Mouse (Mus musculus) stomach, embryonic 16.5 days (tissue): ENCODE results near the gene Nbl1. TPM values are rescaled to one million over a fixed set of nuclear protein-coding genes. Genes with fewer than 3 reads are reported as not detected.

ENCODE experiments used
- ATAC-seq: fragments of 200-750 bp; cut with Nextera tagmentation; 2 replicates; pipeline ENCODE4 v1.8.0; 2017; ENCODE audit warnings: moderate number of reproducible peaks, moderate TSS enrichment; ENCODE audit not compliant: insufficient read depth, low FRiP score
- H3K27ac ChIP-seq: fragments of 300-500 bp; sonication (generic); 2 replicates; pipeline ENCODE4 v1.5.1; 2014; ENCODE audit warnings: low read length
- H3K27me3 ChIP-seq: fragments of 300-500 bp; sonication (generic); 2 replicates; pipeline ENCODE4 v1.6.1; 2014; ENCODE audit warnings: low read length, control low read depth, mixed read lengths; ENCODE audit not compliant: control insufficient read depth, insufficient read depth
- H3K36me3 ChIP-seq: fragments of 300-500 bp; sonication (generic); 2 replicates; pipeline ENCODE4 v1.6.1; 2014; ENCODE audit warnings: low read length; ENCODE audit not compliant: control insufficient read depth, insufficient read depth
- H3K4me1 ChIP-seq: fragments of 300-500 bp; sonication (generic); 2 replicates; pipeline ENCODE4 v1.6.1; 2014; ENCODE audit warnings: low read length, control low read depth, mixed read lengths; ENCODE audit not compliant: control insufficient read depth, insufficient read depth
- H3K4me2 ChIP-seq: fragments of 300-500 bp; sonication (generic); 2 replicates; pipeline ENCODE4 v1.6.1; 2014; ENCODE audit warnings: low read depth, low read length, mixed read lengths
- H3K4me3 ChIP-seq: fragments of 300-500 bp; sonication (generic); replicated peaks from 2 replicates; pipeline ENCODE4 v1.5.1; 2014; ENCODE audit warnings: mild to moderate bottlenecking, low read length
- H3K9ac ChIP-seq: fragments of 300-500 bp; sonication (generic); 2 replicates; pipeline ENCODE4 v1.6.1; 2014; ENCODE audit warnings: low read length
- H3K9me3 ChIP-seq: fragments of 300-500 bp; sonication (generic); replicated peaks from 2 replicates; pipeline ENCODE4 v1.6.1; 2016; ENCODE audit warnings: low read length, control low read depth; ENCODE audit not compliant: control insufficient read depth
- WGBS: fragments of 180-500 bp; shearing (Covaris S2); extraction: QIAGEN DNeasy Blood & Tissue Kit; methylation state at CpG from one replicate; pipeline ENCODE4 v1.1.7; 2014; 5-methylcytosine and 5-hydroxymethylcytosine counted together
- polyA plus RNA-seq: library from polyadenylated mRNA; unstranded; fragments of >200 nt; fragmentation: Nextera tagmentation; extraction: Ambion mirVana; gene quantifications from 2 replicates; pipeline ENCODE4 v1.2.1, GENCODE M21; 2015

The Nbl1 gene
- polyA plus RNA-seq, 1 experiment from 2014 or later: 48.8 TPM

- H3K9me3 ChIP-seq: peaks cover 4% of the 10 kb centered on the region
- no peak for ATAC-seq
- 0 out of 2 replicates have a peak, but pooled peaks cover 4% of the 10 kb centered on the region for H3K36me3 ChIP-seq
- H3K4me3 ChIP-seq: no peak overlapping the region
- no peak overlapping the region for H3K4me2 ChIP-seq
- H3K27ac ChIP-seq: no peak overlapping the region
- WGBS: 76% methylated on average over 8 of the region's 8 CpGs
- H3K4me1 ChIP-seq: peaks cover 11% of the 10 kb centered on the region
- no peak overlapping the region for H3K9ac ChIP-seq
- H3K27me3 ChIP-seq: no peaks in the 10 kb centered on the region
Measured at GRCm38 (mm10) chr4:139034010-139034367, 58.8 kb downstream of the Nbl1 start.

GRCm38 (mm10) chr4:139033263-139034009, 59.4 kb downstream of the Nbl1 start:
- ATAC-seq: no peak
- 79% methylated on average over 11 of the region's 11 CpGs for WGBS

GRCm38 (mm10) chr4:139032521-139032920, 60.3 kb downstream of the Nbl1 start:
- ATAC-seq: no peak
- 77% methylated on average over 12 of the region's 12 CpGs for WGBS
- H3K4me1 ChIP-seq: peaks cover 1% of the 10 kb centered on the region

More at GRCm38 (mm10) chr4:139033263-139034009, 59.4 kb downstream of the Nbl1 start:
- Histone ChIP-seq H3K4me2 (no peak overlapping the region), H3K4me1 (peaks cover 8% of the 10 kb centered on the region), H3K9me3 (peaks cover 4% of the 10 kb centered on the region), H3K27ac (no peak overlapping the region), H3K27me3 (no peaks in the 10 kb centered on the region), H3K36me3 (0 out of 2 replicates have a peak, but pooled peaks cover 4% of the 10 kb centered on the region), H3K4me3 (no peak overlapping the region), H3K9ac (no peak overlapping the region)

More at GRCm38 (mm10) chr4:139032521-139032920, 60.3 kb downstream of the Nbl1 start:
- H3K9me3 ChIP-seq: peaks cover 4% of the 10 kb centered on the region
- no peak overlapping the region for H3K4me3 ChIP-seq
- 0 out of 2 replicates have a peak, but pooled peaks cover 4% of the 10 kb centered on the region for H3K36me3 ChIP-seq
- no peaks in the 10 kb centered on the region for H3K27me3 ChIP-seq
- H3K4me2 ChIP-seq: no peak overlapping the region
- H3K27ac ChIP-seq: no peak overlapping the region
- no peak overlapping the region for H3K9ac ChIP-seq

Other genes starting within 250 kb of the Nbl1 start
- gene Pla2g5, start 229.5 kb downstream of the Nbl1 start, polyA plus RNA-seq: 0.37 and 0.45 TPM in 2 replicates
- not detected in 2 replicates for gene Gm13030, start 219.0 kb downstream of the Nbl1 start, polyA plus RNA-seq
- not detected in 2 replicates for gene Pla2g2e, start 215.1 kb downstream of the Nbl1 start, polyA plus RNA-seq
- 3.5 and 3.7 TPM in 2 replicates for gene Otud3, start 179.0 kb downstream of the Nbl1 start, polyA plus RNA-seq
- 19.3 and 25.1 TPM in 2 replicates for gene Rnf186, start 125.9 kb downstream of the Nbl1 start, polyA plus RNA-seq
- gene Tmco4, start 120.1 kb downstream of the Nbl1 start, polyA plus RNA-seq: 12.7 and 16.4 TPM in 2 replicates
- gene Htr6, start 17.4 kb downstream of the Nbl1 start, polyA plus RNA-seq: not detected in 2 replicates
- 442 and 560 TPM in 2 replicates for gene Minos1, start 38.1 kb upstream of the Nbl1 start, polyA plus RNA-seq
- gene Capzb, start 99.9 kb upstream of the Nbl1 start, polyA plus RNA-seq: 421 and 434 TPM in 2 replicates
- gene Pqlc2, start 217.7 kb upstream of the Nbl1 start, polyA plus RNA-seq: 14.8 and 18.4 TPM in 2 replicates
- 105 TPM in 2 replicates for gene Akr7a5, start 217.8 kb upstream of the Nbl1 start, polyA plus RNA-seq